Mouse (Mus musculus) monocyte, adult 5-6 weeks (primary cell): ENCODE measurements around the gene Wnk1. TPM values are rescaled to one million over a fixed set of nuclear protein-coding genes. Genes with fewer than 3 reads are reported as not detected.
A peak's percentile ranks its signal among the peaks of the same experiment; 100 is the strongest.

Experiments used
- ATAC-seq: fragments of 153-309, 156-312 bp; replicated peaks from 2 replicates; pipeline ENCODE4 v1.8.0; 2017; ENCODE audit warnings: mild to moderate bottlenecking; ENCODE audit not compliant: low TSS enrichment, insufficient number of reproducible peaks, severe bottlenecking, poor library complexity, low FRiP score
- total RNA-seq: library from RNA; stranded (forward); fragments of 200-1000, 200-491, 200-594 nt; gene quantifications from 3 replicates; pipeline ENCODE4 v1.2.3, GENCODE M21; 2017

Gene Wnk1
- total RNA-seq, 1 experiment from 2014 or later, result 167 TPM

GRCm38 (mm10) chr6:119924235-119925005, 114.1 kb downstream of the Wnk1 start:
- no peak for ATAC-seq

- no peak for ATAC-seq
Observed at GRCm38 (mm10) chr6:119922544-119922943, 115.9 kb downstream of the Wnk1 start.

GRCm38 (mm10) chr6:119922136-119922535, 116.3 kb downstream of the Wnk1 start:
- no peak for ATAC-seq

- ATAC-seq, result peak; percentile 86
Observed at GRCm38 (mm10) chr6:119918561-119919181, 119.8 kb downstream of the Wnk1 start.

- no peak for ATAC-seq
Observed at GRCm38 (mm10) chr6:119915710-119916109, 122.8 kb downstream of the Wnk1 start.

- ATAC-seq, result no peak
Observed at GRCm38 (mm10) chr6:119912046-119912445, 126.4 kb downstream of the Wnk1 start.

GRCm38 (mm10) chr6:119905461-119905860, 133.0 kb downstream of the Wnk1 start:
- no peak for ATAC-seq

GRCm38 (mm10) chr6:119903081-119903789, 135.2 kb downstream of the Wnk1 start:
- ATAC-seq, result no peak

GRCm38 (mm10) chr6:119902204-119903080, 136.0 kb downstream of the Wnk1 start, which contains the start of gene Rad52:
Gene Rad52 (plus strand): TSS chr6:119902698.
- peak; percentile 94 for ATAC-seq

- no peak for ATAC-seq
Observed at GRCm38 (mm10) chr6:119892711-119893110, 145.8 kb downstream of the Wnk1 start.

GRCm38 (mm10) chr6:119883151-119883550, 155.3 kb downstream of the Wnk1 start:
- no peak for ATAC-seq

Other genes starting within 250 kb of the Wnk1 start
- gene Erc1, start 190.5 kb downstream of the Wnk1 start, total RNA-seq, result 4.2 to 6.7 TPM (median 6.1 TPM) in 3 replicates
- 9.5 to 23.1 TPM (median 14.6 TPM) in 3 replicates for gene Rad52, start 136.0 kb downstream of the Wnk1 start, total RNA-seq
- gene Ninj2, start 54.7 kb upstream of the Wnk1 start, total RNA-seq, result 1.4 TPM in 1 of 3 replicates, not detected in the others